Mouse (Mus musculus) G1E (cell line): ENCODE results near the gene Gramd1b. TPM values are rescaled to one million over a fixed set of nuclear protein-coding genes. Genes with fewer than 3 reads are reported as not detected.

ENCODE experiments used
- ATAC-seq: 2 replicates; pipeline ENCODE4 v1.8.0; 2016; ENCODE audit warnings: mild to moderate bottlenecking; ENCODE audit not compliant: insufficient number of reproducible peaks, poor library complexity, low FRiP score, severe bottlenecking; ENCODE audit errors: extremely low read depth
- DNase-seq: peaks from one replicate; pipeline ENCODE4 v3.0.0; 2012; ENCODE audit warnings: low spot score
- H3K27me3 ChIP-seq: 2 replicates; pipeline ENCODE4 v1.6.1; 2012; ENCODE audit warnings: mild to moderate bottlenecking, low read length, inconsistent platforms; ENCODE audit not compliant: insufficient read depth
- H3K36me3 ChIP-seq: replicated peaks from 2 replicates; pipeline ENCODE3; 2012; ENCODE audit warnings: mild to moderate bottlenecking, inconsistent platforms
- H3K4me1 ChIP-seq: 2 replicates; pipeline ENCODE4 v1.6.1; 2012; ENCODE audit warnings: low read depth, low read length, inconsistent platforms, mixed read lengths; ENCODE audit not compliant: insufficient read depth
- H3K4me3 ChIP-seq: 2 replicates; pipeline ENCODE4 v1.5.1; 2012; ENCODE audit warnings: low read depth, mild to moderate bottlenecking, inconsistent platforms, low read length, moderate library complexity, mixed read lengths
- H3K9me3 ChIP-seq: replicated peaks from 2 replicates; pipeline ENCODE4 v1.6.1; 2012; ENCODE audit warnings: inconsistent platforms
- CTCF ChIP-seq: IDR thresholded peaks from 2 replicates; pipeline ENCODE4 v1.5.1; 2012; ENCODE audit warnings: low read depth, low read length, inconsistent platforms, mixed read lengths
- GATA1 ChIP-seq: IDR thresholded peaks from 2 replicates; pipeline ENCODE4 v1.6.1; 2012; ENCODE audit warnings: borderline replicate concordance, low read length, inconsistent platforms, mixed read lengths
- GATA2 ChIP-seq: IDR thresholded peaks from 2 replicates; pipeline ENCODE4 v1.6.1; 2012; ENCODE audit warnings: low read depth, low read length, inconsistent platforms, borderline replicate concordance
- POLR2AphosphoS5 ChIP-seq: IDR thresholded peaks from 2 replicates; pipeline ENCODE4 v1.6.1; 2012; ENCODE audit warnings: low read depth, low read length, inconsistent platforms; ENCODE audit not compliant: insufficient replicate concordance
- TAL1 ChIP-seq: conservative IDR thresholded peaks from 2 replicates; pipeline ENCODE4 v1.6.1; 2012; ENCODE audit warnings: low read depth, low read length, inconsistent platforms, mixed read lengths
- polyA plus RNA-seq: library from polyadenylated mRNA; stranded (reverse); fragments of >175 nt; gene quantifications from 2 replicates; pipeline ENCODE4 v1.2.3, GENCODE M21; 2012
- total RNA-seq, 2 experiments: library from RNA; stranded (forward) in 1 of 2; stranded (reverse) in 1 of 2; fragments of 200-1000 nt in 1 of 2; fragments of >200 nt in 1 of 2; fragmentation: Nextera tagmentation in 1 of 2; gene quantifications; 2 replicates each; pipeline ENCODE4 v1.2.3; 2014 to 2017

Gene Gramd1b
- total and polyA plus RNA-seq, 3 experiments, result 1.3 to 2.1 TPM; not detected in 1

GRCm38 (mm10) chr9:40263874-40264273 is 267.3 kb downstream of the Gramd1b start:
- Histone ChIP-seq H3K4me3 (no peak overlapping the region), H3K9me3 (no peaks in the 10 kb centered on the region; the same call in 1 of the 2 replicates), H3K36me3 (no peaks in the 10 kb centered on the region), H3K27me3 (no peaks in the 10 kb centered on the region), H3K4me1 (no peaks in the 10 kb centered on the region)
- DNase-seq, result no peak
- no peak for ATAC-seq
- TF ChIP-seq GATA1, result no peak
- TF ChIP-seq TAL1, result no peak
- TF ChIP-seq POLR2AphosphoS5, result no peak
- TF ChIP-seq CTCF, result no peak
- TF ChIP-seq GATA2, result no peak

DNA sequence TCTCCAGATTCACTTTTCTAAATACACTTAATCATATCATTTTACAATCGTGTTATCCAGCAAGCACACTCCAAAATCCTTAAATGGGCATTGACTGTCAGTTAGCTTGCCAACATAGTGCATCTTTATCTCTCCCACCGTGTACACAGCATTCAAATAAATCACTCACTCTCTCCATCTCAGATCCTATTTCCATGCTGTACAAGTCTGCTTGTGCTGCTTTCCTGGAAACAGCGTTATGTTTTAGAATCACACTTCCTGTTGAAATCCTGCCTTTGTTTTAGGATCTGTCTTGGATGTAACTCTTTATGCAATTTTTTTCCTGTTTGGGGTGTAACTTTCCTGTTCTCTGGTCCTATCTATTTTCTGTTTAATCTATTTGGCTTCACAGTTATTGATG is 278.7 kb downstream of the Gramd1b start:
- no peaks in the 10 kb centered on the region for H3K36me3 ChIP-seq
- no peak overlapping the region for H3K4me3 ChIP-seq
- no peaks in the 10 kb centered on the region for H3K4me1 ChIP-seq
- DNase-seq (no peak), ATAC-seq (no peak)
- H3K9me3 ChIP-seq, result no peaks in the 10 kb centered on the region
- H3K27me3 ChIP-seq, result no peaks in the 10 kb centered on the region
- TF ChIP-seq CTCF (no peak), GATA1 (no peak), GATA2 (no peak), TAL1 (no peak), POLR2AphosphoS5 (no peak)

- DNase-seq (no peak), ATAC-seq (no peak)
- Histone ChIP-seq H3K36me3 (no peaks in the 10 kb centered on the region), H3K9me3 (no peaks in the 10 kb centered on the region), H3K27me3 (no peaks in the 10 kb centered on the region), H3K4me3 (no peak overlapping the region), H3K4me1 (no peaks in the 10 kb centered on the region)
- TF ChIP-seq POLR2AphosphoS5, result no peak
- TF ChIP-seq GATA2, result no peak
- TF ChIP-seq GATA1, result no peak
- no peak for TF ChIP-seq TAL1
- no peak for TF ChIP-seq CTCF
Observed at GRCm38 (mm10) chr9:40249106-40249505, 282.1 kb downstream of the Gramd1b start.

- no peak for TF ChIP-seq GATA1
- no peak for TF ChIP-seq GATA2
- no peak for TF ChIP-seq POLR2AphosphoS5
- TF ChIP-seq TAL1, result no peak
- no peak for TF ChIP-seq CTCF
- DNase-seq, result no peak
- ATAC-seq, result no peak
Observed at GRCm38 (mm10) chr9:40246702-40247101, 284.5 kb downstream of the Gramd1b start.

DNA sequence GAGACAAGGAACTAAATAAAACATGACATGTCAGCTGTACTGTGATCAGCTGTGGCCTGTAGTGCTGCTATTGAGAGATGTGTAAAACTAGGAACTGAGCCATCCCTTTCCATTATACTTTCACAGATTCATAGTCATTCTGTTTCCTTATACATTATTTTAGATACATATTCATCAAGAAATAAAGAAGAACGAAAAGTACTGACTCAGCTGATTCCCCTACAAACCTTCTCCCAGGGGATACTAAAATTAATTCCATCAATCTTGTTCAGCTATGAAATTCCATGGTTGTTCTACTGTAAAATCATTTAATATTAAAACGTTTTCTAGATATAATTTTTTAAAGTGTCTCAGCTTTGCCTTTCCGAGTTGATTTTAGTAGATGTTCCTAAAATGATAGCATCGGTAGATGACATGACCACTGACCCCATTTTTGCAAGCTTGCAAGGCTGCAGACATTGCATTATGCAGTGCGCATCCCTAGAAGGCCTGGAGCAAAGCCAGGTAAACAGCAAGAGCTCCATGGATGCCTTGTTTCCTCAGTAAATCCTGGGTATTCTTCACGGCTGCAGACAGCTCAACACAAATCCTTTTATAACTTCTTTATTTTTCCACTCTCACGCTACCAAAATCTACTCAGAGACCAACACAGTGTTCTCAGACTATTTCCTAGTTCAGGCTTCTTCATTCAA is 285.1 kb downstream of the Gramd1b start:
- Histone ChIP-seq H3K4me3 (no peak overlapping the region), H3K27me3 (0 out of 2 replicates have a peak, but pooled peaks cover 2% of the 10 kb centered on the region), H3K4me1 (no peaks in the 10 kb centered on the region), H3K36me3 (no peaks in the 10 kb centered on the region), H3K9me3 (0 out of 2 replicates have a peak, but pooled peaks cover 2% of the 10 kb centered on the region)
- DNase-seq, result no peak
- TF ChIP-seq TAL1 (no peak), CTCF (no peak), GATA2 (no peak), POLR2AphosphoS5 (no peak), GATA1 (no peak)
- ATAC-seq, result no peak

More at GRCm38 (mm10) chr9:40246702-40247101, 284.5 kb downstream of the Gramd1b start:
- H3K36me3 ChIP-seq, result no peaks in the 10 kb centered on the region
- no peak overlapping the region for H3K4me3 ChIP-seq
- H3K27me3 ChIP-seq, result no peaks in the 10 kb centered on the region
- H3K9me3 ChIP-seq, result no peaks in the 10 kb centered on the region
- no peaks in the 10 kb centered on the region for H3K4me1 ChIP-seq

GRCm38 (mm10) chr9:40245466-40245865 is 285.7 kb downstream of the Gramd1b start:
- TF ChIP-seq GATA2 (no peak), TAL1 (no peak), GATA1 (no peak), POLR2AphosphoS5 (no peak), CTCF (no peak)
- H3K27me3 ChIP-seq, result 0 out of 2 replicates have a peak, but pooled peaks cover 2% of the 10 kb centered on the region
- DNase-seq (no peak), ATAC-seq (no peak)
- no peaks in the 10 kb centered on the region for H3K36me3 ChIP-seq
- 0 out of 2 replicates have a peak, but pooled peaks cover 2% of the 10 kb centered on the region for H3K9me3 ChIP-seq
- no peak overlapping the region for H3K4me3 ChIP-seq
- no peaks in the 10 kb centered on the region for H3K4me1 ChIP-seq

Other genes with a start within 250 kb of the Gramd1b start
- gene Gm21915, start 139.2 kb upstream of the Gramd1b start, total RNA-seq (2014; fragmentation: Nextera tagmentation), result not detected in 2 replicates
- gene Gm21915, start 139.2 kb upstream of the Gramd1b start, total RNA-seq (2017), result 0.66 TPM in 1 of 2 replicates, not detected in the other
- gene Gm21915, start 139.2 kb upstream of the Gramd1b start, polyA plus RNA-seq, result not detected in 2 replicates
- gene Clmp, start 154.6 kb upstream of the Gramd1b start, total RNA-seq (2014; fragmentation: Nextera tagmentation), result not detected in 2 replicates
- gene Clmp, start 154.6 kb upstream of the Gramd1b start, total RNA-seq (2017), result 0.05 and 0.12 TPM in 2 replicates
- gene Clmp, start 154.6 kb upstream of the Gramd1b start, polyA plus RNA-seq, result not detected in 2 replicates